Mouse (Mus musculus) large intestine, adult 2 months (tissue): ENCODE data around the gene Mcf2. TPM values are rescaled to one million over a fixed set of nuclear protein-coding genes. Genes with fewer than 3 reads are reported as not detected.

Source experiments
- DNase-seq: peaks from one replicate; pipeline ENCODE4 v3.0.0-alpha.2; 2012; ENCODE audit warnings: low read depth, low spot score
- WGBS: fragments of 180-500 bp; shearing (Covaris S2); methylation state at CpG from one replicate; pipeline ENCODE4 v1.1.7; 2018; 5-methylcytosine and 5-hydroxymethylcytosine counted together
- polyA plus RNA-seq: library from polyadenylated mRNA; depleted of rRNA; stranded (reverse); fragments of >200 nt; gene quantifications from 2 replicates; pipeline ENCODE4 v1.2.3, GENCODE M21; 2012; rRNA removed

The Mcf2 gene
- not detected in 2 replicates for polyA plus RNA-seq

DNA sequence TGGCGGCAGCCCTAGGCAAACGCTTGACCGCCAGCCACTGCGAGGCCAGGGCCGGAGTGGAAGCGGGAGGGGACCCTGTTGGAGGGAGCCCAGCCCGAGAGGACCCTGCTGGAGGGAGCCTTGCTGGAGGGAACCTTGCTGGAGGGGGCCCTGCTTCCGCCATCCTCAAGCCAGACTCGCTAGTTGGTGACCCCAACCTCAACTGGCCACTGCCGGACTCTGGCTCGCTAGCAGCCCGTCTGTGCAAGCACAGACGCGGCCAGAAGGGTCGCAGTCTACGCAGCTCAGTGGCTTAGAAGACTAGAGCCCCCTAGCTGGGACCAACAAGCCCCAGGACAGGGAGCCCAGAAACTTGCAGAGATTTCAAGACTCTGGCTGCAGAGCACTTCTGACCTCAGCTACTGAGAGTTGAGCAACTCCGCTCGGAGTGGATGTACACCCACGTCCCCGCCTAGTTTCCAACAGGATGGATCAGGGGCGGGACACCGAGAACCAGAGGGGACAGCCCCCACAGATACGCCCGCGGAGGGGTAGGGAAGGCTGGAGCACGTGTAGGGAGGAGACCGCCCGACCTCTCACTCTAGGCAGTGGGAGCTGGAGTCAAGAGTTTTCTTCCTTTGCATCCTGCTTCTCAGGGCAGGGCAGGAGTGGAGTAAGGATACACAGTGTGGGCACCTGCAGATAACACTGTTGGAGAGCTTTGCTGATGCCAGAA lies at the start of gene Mcf2:
Gene Mcf2 (minus strand): TSS at position 346 of the 715 bp plus-strand sequence.
- WGBS: 20% methylated on average over 28 of the region's 28 CpGs
- DNase-seq: no peak

- DNase-seq: no peak
- WGBS: 24% methylated on average over 1 of the region's 1 CpGs
These were observed 8.8 kb upstream of the Mcf2 start for GRCm38 (mm10) chrX:60187726-60188125.

GRCm38 (mm10) chrX:60182611-60183010 lies 3.7 kb upstream of the Mcf2 start:
- WGBS: 62% methylated on average over 3 of the region's 3 CpGs
- DNase-seq: no peak

DNA sequence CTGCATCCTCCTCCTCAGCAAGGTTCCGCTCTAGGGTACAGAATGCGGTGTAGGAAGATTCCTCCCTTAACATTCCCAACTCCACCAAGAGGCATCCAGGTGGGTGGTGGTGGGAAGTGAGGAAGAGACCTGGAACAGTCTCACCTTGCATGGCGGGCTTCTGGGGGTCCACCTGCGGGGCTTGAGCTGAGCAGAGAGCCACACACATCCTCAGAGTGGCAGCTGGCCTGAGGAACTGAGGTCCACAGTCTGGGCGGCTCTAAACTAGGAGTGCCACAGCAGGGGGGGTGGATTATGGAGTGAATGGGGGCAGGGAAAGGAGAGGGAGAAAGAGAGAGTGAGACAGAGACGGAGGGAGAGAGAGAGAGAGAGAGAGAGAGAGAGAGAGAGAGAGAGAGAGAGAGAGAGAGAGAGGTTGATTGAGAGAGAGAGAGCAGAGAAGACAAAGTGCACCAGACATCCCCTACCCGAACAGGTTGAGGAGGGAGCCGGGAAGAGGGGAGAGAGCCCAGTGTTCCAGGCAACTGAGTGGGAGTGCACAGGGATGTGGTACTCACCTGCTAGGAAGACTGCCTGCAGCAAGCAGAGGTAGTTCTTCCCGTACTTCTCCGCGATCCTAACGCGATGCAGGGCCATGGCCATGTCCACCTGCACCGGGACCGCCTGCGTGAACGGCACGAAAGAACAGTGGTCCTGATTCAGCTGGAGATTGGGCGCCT lies 705 bp downstream of the Mcf2 start:
- WGBS: 15% methylated on average over 19 of the region's 19 CpGs
- no peak for DNase-seq

- 84% methylated on average over 5 of the region's 5 CpGs for WGBS
- DNase-seq: no peak
These were observed 8.8 kb downstream of the Mcf2 start for GRCm38 (mm10) chrX:60170106-60170505.

DNA sequence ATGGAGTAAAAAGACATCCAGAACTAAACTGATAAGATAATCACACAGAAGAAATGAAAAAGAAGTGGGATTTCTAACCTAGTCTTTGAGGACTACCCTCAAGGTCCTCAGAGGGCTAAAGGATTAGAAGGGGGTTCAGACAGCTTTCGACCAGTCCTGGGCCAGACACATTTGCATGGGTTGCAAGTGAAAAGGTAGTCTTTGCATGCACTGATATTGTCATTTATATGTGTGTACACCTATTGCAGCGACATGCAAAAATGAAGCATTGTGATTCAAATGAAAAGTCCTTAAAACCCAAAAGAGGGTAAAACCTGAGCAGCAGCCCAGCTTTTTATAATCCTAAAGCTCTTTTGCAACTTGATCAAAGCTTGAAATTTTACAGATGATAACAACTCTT lies 9.4 kb downstream of the Mcf2 start:
- 79% methylated on average over 2 of the region's 2 CpGs for WGBS
- DNase-seq: no peak

DNA sequence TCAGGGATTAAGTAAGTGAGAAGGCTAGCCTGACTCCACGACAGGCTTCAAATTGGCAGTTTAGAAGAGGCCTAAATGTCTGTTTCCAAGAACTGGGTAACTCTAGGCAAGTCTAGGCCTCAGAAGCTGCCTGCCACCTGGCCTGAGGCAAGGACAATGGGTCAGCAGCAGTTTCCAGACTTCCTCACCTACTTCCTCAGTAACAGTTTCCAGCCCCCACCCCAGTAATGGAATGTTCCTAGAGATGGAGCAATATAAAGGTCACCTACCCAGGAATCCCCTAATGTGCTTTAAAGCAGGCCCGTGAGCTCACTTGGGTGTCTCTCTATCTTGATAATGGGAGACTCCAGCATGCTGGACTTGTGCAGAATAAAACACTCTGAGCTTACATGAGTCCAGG lies 10.1 kb downstream of the Mcf2 start:
- DNase-seq: no peak
- 76% methylated on average over 2 of the region's 2 CpGs for WGBS

DNA sequence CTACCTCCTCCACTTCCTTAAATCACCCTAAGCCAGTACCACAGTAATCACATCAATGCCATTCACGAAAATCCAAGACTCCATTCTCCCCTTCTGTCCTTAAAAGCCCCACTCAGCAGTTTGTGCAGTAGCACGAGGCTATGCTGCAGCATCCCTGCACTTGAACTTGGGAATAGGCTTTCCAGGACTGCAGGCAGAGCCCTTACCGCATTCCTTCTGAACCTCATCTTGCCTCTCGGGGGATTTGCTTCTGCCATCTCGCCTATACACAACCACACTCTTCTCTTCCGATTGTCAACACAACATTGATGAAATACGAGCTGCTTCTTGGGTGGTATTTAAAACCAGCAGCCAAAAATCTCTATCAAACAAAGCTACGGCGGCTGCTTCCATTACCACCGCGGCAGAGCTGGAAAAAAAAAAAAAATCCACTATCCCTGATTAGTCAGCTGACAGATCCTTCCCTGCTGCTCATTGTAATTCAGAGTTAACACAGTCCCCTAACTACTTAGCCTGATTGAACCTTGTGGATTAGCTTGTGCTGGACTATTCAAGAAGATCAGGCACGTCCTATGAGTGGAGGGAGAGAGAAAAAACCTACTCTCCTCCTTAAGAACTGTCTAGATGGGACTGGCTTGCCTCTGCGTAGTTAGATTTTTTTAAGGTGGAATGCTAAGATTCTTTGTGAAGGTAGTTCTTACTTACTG lies 31.5 kb downstream of the Mcf2 start:
- WGBS: 29% methylated on average over 13 of the region's 13 CpGs
- no peak for DNase-seq

DNA sequence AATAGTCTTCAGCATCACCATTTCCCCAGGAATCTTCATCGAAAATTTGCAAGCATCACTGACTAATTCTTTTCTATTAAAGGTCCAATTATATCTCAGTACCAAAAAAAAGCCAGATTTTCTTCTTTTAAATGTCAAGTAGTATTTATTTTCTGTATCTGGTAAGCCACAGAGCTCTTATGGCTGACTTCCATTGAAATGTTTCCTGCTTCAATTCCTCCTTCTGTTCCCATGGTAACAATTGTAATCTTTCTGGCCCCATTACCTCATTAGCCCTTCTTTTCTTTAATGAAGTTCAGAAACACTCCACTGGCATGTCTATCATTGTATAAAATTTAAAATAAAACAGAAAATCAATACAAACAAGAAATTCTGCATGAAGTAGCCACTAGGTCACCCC lies 103.5 kb downstream of the Mcf2 start:
- no peak for DNase-seq
- WGBS: 83% methylated on average over 1 of the region's 1 CpGs

- DNase-seq: no peak
- 43% methylated on average over 9 of the region's 9 CpGs for WGBS
These were observed 123.7 kb downstream of the Mcf2 start for GRCm38 (mm10) chrX:60055185-60055584.

- no peak for DNase-seq
- 71% methylated on average over 1 of the region's 1 CpGs for WGBS
These were observed 124.1 kb downstream of the Mcf2 start for GRCm38 (mm10) chrX:60054745-60055144.

GRCm38 (mm10) chrX:60026654-60027053 lies 152.2 kb downstream of the Mcf2 start:
- 17% methylated on average over 3 of the region's 3 CpGs for WGBS
- no peak for DNase-seq

DNA sequence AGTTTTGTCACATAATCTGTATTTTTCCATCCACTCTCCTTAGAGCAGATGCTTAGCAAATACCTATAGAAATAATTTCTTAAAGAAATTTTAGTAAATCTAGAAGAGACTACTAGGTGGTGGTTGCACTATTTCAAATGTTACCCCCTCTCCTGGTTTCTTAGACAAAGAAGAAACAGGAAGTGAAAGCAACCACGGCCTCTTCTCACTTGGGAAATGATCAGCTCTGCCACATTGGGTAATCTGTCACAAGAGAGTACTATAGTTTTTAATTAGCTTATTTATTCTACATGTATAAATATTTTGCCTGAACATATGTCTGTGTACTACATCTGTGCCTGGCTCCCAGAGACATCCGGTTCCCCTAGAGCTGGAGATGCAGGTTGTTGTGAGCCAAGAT lies 157.3 kb downstream of the Mcf2 start:
- DNase-seq: no peak
- 72% methylated on average over 2 of the region's 2 CpGs for WGBS

DNA sequence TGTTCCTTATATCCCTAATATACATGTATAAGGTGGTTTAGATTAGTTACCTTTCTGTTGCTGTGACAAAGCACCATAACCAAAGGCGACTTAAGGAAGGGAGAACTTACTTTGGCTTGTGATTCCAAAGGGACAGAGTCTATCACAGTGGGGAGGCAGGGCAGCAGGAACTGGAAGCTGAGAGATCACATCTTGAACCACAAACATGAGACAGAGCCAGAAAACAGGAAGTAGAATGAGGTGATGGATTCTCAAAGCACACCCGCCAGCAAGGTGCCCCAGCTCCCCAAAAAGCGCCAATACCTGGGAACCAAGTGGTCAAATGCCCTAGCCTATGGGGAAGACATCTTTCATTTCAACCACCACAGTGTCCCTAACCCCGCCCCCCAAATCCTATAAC lies 157.9 kb downstream of the Mcf2 start:
- DNase-seq: no peak
- 84% methylated on average over 4 of the region's 4 CpGs for WGBS

- 82% methylated on average over 1 of the region's 1 CpGs for WGBS
- DNase-seq: no peak
These were observed 164.3 kb downstream of the Mcf2 start for GRCm38 (mm10) chrX:60014588-60014987.

DNA sequence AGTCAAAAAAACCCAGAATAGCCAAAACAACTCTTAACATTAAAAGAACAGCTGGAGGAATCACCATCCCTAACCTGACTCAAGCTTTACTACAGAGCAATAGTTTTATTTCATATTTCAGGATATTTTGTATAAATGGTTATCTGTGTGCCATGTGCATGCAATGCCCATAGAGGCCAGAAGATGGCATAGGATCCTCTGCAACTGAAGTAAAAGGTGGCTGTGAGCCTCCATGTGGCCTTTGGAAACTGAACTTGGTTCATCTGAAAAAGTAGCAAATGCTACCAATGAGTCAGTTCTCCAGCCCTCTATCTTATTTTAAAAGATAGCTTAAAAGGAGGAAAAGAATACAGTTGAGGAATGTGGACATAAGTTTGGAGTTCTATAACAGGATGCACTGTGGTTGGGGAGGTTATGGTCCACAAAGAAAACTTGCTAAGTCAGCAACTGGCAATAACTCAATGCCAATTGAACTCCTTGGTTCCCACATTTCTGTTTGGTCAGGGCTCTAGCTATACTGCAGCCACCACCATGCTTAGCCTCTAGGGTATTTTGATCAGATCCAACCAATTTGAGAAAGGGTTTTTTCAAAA lies 165.7 kb downstream of the Mcf2 start:
- DNase-seq: no peak

Other genes with a start within 250 kb of the Mcf2 start
- 0.02 TPM in 1 of 2 replicates, not detected in the other for gene F9, start 179.6 kb downstream of the Mcf2 start, polyA plus RNA-seq